Mouse (Mus musculus) CH12.LX (cell line): ENCODE results near the gene Klk14. TPM values are rescaled to one million over a fixed set of nuclear protein-coding genes. Genes with fewer than 3 reads are reported as not detected.

Experiments used
- DNase-seq: peaks from one replicate; pipeline ENCODE4 v3.0.0-alpha.2; 2013; ENCODE audit errors: extremely low read depth
- H3K27ac ChIP-seq: 2 replicates; pipeline ENCODE4 v1.5.1; 2012; ENCODE audit warnings: low read depth, mild to moderate bottlenecking, control low read depth, moderate library complexity; ENCODE audit not compliant: insufficient read depth
- H3K27me3 ChIP-seq: replicated peaks from 2 replicates; pipeline ENCODE3; 2012; ENCODE audit warnings: inconsistent platforms
- H3K36me3 ChIP-seq, 2 experiments: replicated peaks in 1 of 2; 2 replicates each; pipeline versions ENCODE3 to v1.6.1; 2012; ENCODE audit warnings: inconsistent platforms in 1 of 2, low read length in 1 of 2, mild to moderate bottlenecking in 1 of 2, mixed read lengths in 1 of 2, moderate library complexity in 1 of 2; ENCODE audit not compliant: control insufficient read depth in 1 of 2, insufficient read depth in 1 of 2
- H3K4me1 ChIP-seq, 2 experiments: 2 replicates each; pipeline ENCODE4 v1.6.1; 2012; ENCODE audit warnings: inconsistent platforms in 1 of 2, moderate library complexity in 1 of 2; ENCODE audit not compliant: insufficient read depth in 2 of 2, control insufficient read depth in 1 of 2
- H3K4me2 ChIP-seq: 2 replicates; pipeline ENCODE4 v1.6.1; 2012; ENCODE audit warnings: low read depth, mild to moderate bottlenecking, control low read depth; ENCODE audit not compliant: poor library complexity, insufficient read depth, severe bottlenecking
- H3K4me3 ChIP-seq, 3 experiments: fragments of 150-350 bp in 1 of 3; sonication (generic) in 1 of 3; replicated peaks in 1 of 3; 2 replicates each; pipeline versions ENCODE3 to v1.5.1; 2011 to 2012; ENCODE audit warnings: low read depth in 2 of 3, low read length in 2 of 3, mild to moderate bottlenecking in 2 of 3, moderate library complexity in 2 of 3, control low read depth in 1 of 3, improper control_type of control experiment in 1 of 3, inconsistent platforms in 1 of 3, mixed read lengths in 1 of 3; ENCODE audit not compliant: poor library complexity in 1 of 3
- H3K79me2 ChIP-seq: replicated peaks from 2 replicates; pipeline ENCODE4 v1.6.1; 2012; ENCODE audit warnings: mild to moderate bottlenecking, moderate library complexity; ENCODE audit not compliant: control insufficient read depth, poor library complexity, insufficient read depth, severe bottlenecking; ENCODE audit errors: extremely low read depth
- H3K9ac ChIP-seq: 2 replicates; pipeline ENCODE4 v1.6.1; 2012; ENCODE audit warnings: low read depth, mild to moderate bottlenecking, control low read depth, moderate library complexity; ENCODE audit not compliant: insufficient read depth
- H3K9me3 ChIP-seq: replicated peaks from 2 replicates; pipeline ENCODE3; 2012; ENCODE audit warnings: low read length, inconsistent platforms, mixed read lengths
- BHLHE40 ChIP-seq: IDR thresholded peaks from 2 replicates; pipeline ENCODE4 v1.6.1; 2011; ENCODE audit warnings: mild to moderate bottlenecking, low read depth, low read length, improper control_type of control experiment
- CHD1 ChIP-seq: IDR thresholded peaks from 2 replicates; pipeline ENCODE4 v1.6.1; 2012; ENCODE audit warnings: low read depth, low read length, improper control_type of control experiment, inconsistent platforms
- CHD2 ChIP-seq: IDR thresholded peaks from 2 replicates; pipeline ENCODE4 v1.6.1; 2011; ENCODE audit warnings: low read length, improper control_type of control experiment
- ELF1 ChIP-seq: IDR thresholded peaks from 2 replicates; pipeline ENCODE4 v1.6.1; 2014; ENCODE audit warnings: low read depth, mild to moderate bottlenecking, inconsistent platforms, low read length, improper control_type of control experiment
- ETS1 ChIP-seq: conservative IDR thresholded peaks from 2 replicates; pipeline ENCODE4 v1.6.1; 2012; ENCODE audit warnings: low read depth, mild to moderate bottlenecking, inconsistent platforms, low read length, improper control_type of control experiment, moderate library complexity
- GABPA ChIP-seq: IDR thresholded peaks from 2 replicates; pipeline ENCODE4 v1.6.1; 2012; ENCODE audit warnings: low read depth, low read length, improper control_type of control experiment, inconsistent platforms; ENCODE audit not compliant: insufficient replicate concordance
- HCFC1 ChIP-seq: IDR thresholded peaks from 2 replicates; pipeline ENCODE4 v1.6.1; 2012; ENCODE audit warnings: low read depth, mild to moderate bottlenecking, inconsistent platforms, low read length, improper control_type of control experiment
- KAT2A ChIP-seq: IDR thresholded peaks from 2 replicates; pipeline ENCODE4 v1.6.1; 2012; ENCODE audit warnings: low read length, improper control_type of control experiment, inconsistent platforms; ENCODE audit not compliant: insufficient replicate concordance
- MAX ChIP-seq: IDR thresholded peaks from 2 replicates; pipeline ENCODE4 v1.6.1; 2011; ENCODE audit warnings: low read length, improper control_type of control experiment
- MXI1 ChIP-seq: IDR thresholded peaks from 2 replicates; pipeline ENCODE4 v1.6.1; 2011; ENCODE audit warnings: mild to moderate bottlenecking, low read depth, low read length, improper control_type of control experiment
- MYC ChIP-seq: IDR thresholded peaks from 2 replicates; pipeline ENCODE4 v1.6.1; 2011; ENCODE audit warnings: low read depth, mild to moderate bottlenecking, improper control_type of control experiment, low read length
- NELFE ChIP-seq: IDR thresholded peaks from 2 replicates; pipeline ENCODE4 v1.6.1; 2011; ENCODE audit warnings: low read depth, low read length, improper control_type of control experiment
- NRF1 ChIP-seq: IDR thresholded peaks from 2 replicates; pipeline ENCODE4 v1.6.1; 2014; ENCODE audit warnings: low read depth, mild to moderate bottlenecking, inconsistent platforms, low read length, improper control_type of control experiment, moderate library complexity
- PAX5 ChIP-seq: IDR thresholded peaks from 2 replicates; pipeline ENCODE4 v1.6.1; 2012; ENCODE audit warnings: low read length, inconsistent platforms, mixed read lengths
- POLR2A ChIP-seq: IDR thresholded peaks from 2 replicates; pipeline ENCODE4 v1.6.1; 2011; ENCODE audit warnings: low read depth, mild to moderate bottlenecking, improper control_type of control experiment, low read length
- POLR2AphosphoS2 ChIP-seq: IDR thresholded peaks from 2 replicates; pipeline ENCODE4 v1.6.1; 2011; ENCODE audit warnings: low read depth, low read length, improper control_type of control experiment
- TBP ChIP-seq: conservative IDR thresholded peaks from 2 replicates; pipeline ENCODE4 v1.6.1; 2011; ENCODE audit warnings: low read depth, low read length, improper control_type of control experiment
- TCF12 ChIP-seq: IDR thresholded peaks from 2 replicates; pipeline ENCODE4 v1.6.1; 2014; ENCODE audit warnings: low read depth, mild to moderate bottlenecking, inconsistent platforms, low read length, improper control_type of control experiment
- dilution Hi-C: fragments of 300-500 bp; cut with MboI; formaldehyde crosslinking; loops from 2 replicates; pipeline ENCODE4 v1.14.3; 2020; ENCODE audit warnings: low sequenced_read_pairs; ENCODE audit not compliant: extremely low pct_unique_long_range_greater_than_20kb, extremely low pct_ligation_motif_present
- in situ Hi-C: fragments of 300-500 bp; cut with MboI; formaldehyde crosslinking; loops from 3 replicates; pipeline ENCODE4 v1.14.3; 2019; ENCODE audit warnings: low sequenced_read_pairs, low pct_ligation_motif_present, low pct_unique_long_range_greater_than_20kb, mixed read lengths
- polyA plus RNA-seq: library from polyadenylated mRNA; unstranded; fragments of >175 nt; gene quantifications from 2 replicates; pipeline ENCODE4 v1.2.1, GENCODE M21; 2012; ENCODE audit warnings: low read depth; ENCODE audit not compliant: insufficient read length
- total RNA-seq, 2 experiments: library from RNA; depleted of rRNA; stranded (reverse); fragments of 300-350 nt in 1 of 2; fragments of >200 nt in 1 of 2; gene quantifications; 2 replicates each; pipeline ENCODE4 v1.2.3; 2012 to 2014

The Klk14 gene
- total and polyA plus RNA-seq, 3 experiments, result not detected

DNA sequence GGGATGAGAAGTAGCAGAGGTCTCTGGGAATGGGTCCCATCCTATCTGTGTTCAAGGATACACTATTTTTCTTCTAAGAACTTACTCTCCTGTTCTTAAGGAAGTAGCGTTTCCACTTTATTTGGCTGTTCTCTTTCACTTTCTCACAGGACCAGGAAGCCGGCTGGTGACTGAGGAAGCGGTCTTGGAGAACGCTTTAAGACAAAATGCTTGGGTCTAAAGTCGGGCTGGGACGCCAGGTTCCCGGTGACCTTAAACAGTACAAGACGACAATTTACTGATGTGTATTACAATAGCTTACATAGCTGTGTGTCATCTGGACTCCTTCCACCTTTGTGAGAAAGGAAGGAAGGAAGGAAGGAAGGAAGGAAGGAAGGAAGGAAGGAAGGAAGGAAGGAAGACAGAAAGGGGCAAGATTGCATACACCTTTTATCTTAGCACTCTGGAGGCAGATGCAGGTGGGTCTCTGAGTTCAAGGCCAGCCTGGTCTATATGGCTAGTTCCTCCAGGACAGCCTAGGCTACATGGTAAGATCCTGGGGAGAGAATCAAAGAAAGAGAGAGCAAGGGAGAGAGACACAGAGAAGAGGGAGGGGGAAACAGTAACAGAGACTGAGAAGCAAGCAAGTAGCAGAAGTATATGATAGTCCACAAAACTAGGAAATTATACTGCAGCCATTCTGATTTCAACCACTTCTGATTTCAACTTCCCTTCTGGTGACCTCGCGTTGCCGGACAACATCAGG is 19.0 kb upstream of the Klk14 start:
- Histone ChIP-seq H3K4me2 (peak overlapping the region; percentile 92), H3K27me3 (no peaks in the 10 kb centered on the region), H3K79me2 (no peaks in the 10 kb centered on the region), H3K9me3 (peaks cover 2% of the 10 kb centered on the region), H3K4me1 (peaks cover 21 to 42% of the 10 kb centered on the region in 2 experiments; a peak in 3 of 4 replicates), H3K27ac (no peak overlapping the region), H3K9ac (peak overlapping the region; percentile 81), H3K4me3 (peak overlapping the region; percentile 61 to 69 (median 66)), H3K36me3 (peaks cover 9 to 24% of the 10 kb centered on the region in 2 experiments)
- TF ChIP-seq BHLHE40 (no peak), NELFE (peak; percentile 11; the same call in 1 of the 2 replicates)
- no peak for DNase-seq
- dilution Hi-C loops, result no loop called here
- in situ Hi-C loops, result no loop called here

DNA sequence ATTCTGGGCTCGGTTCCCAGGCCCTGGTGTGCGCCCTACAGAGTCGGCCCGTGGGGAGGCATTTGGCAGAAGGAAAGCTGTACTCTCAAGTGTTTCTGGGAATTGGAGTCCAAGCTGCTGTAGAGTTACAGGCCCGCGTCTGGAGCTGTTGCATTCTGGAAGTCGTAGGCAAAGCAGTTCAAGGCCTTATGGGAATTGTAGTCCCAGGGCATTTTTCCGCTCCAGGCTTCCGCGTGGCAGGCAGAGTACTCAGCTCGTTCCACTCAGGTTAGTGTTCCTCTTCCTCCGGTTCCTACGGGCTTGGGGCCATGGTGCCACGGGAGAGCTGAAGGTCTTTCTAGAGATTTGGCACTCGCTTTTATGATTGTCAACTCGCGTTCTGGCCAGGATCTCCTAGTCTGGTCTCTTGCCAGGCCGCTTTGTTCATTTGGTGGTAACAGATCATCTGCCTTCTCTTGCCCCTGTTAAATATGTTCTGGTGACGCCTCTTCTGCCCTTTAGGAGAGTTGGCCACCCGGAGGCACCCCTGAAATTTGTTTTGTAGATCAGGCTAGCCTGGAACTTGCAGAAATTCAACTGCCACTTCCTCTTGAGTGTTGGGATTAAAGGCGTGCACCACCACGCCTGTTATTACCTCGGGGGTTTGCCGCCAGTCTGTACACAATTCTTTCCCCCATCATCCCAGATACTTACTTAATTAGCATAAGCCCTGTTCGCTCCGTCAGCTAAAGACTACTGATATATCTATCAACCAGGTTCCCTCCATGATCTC is 18.2 kb upstream of the Klk14 start, which contains the start of gene Ctu1:
TSS of gene Ctu1 (plus strand) at position 208 of the 772 bp plus-strand sequence.
- in situ Hi-C loops, result no loop called here
- TF ChIP-seq HCFC1 (peak; percentile 97), MAX (0 out of 2 replicates have a peak, but pooled peaks have one; percentile 5), MXI1 (peak; percentile 76; the same call in 1 of the 2 replicates), BHLHE40 (no peak), CHD2 (no peak), TBP (peak; percentile 85), POLR2AphosphoS2 (no peak), CHD1 (no peak), NELFE (0 out of 2 replicates have a peak, but pooled peaks have one; percentile 45), PAX5 (no peak), KAT2A (peak; percentile 97), POLR2A (peak; percentile 72), MYC (peak; percentile 85), TCF12 (0 out of 2 replicates have a peak, but pooled peaks have one; percentile 40), GABPA (peak; percentile 73; the same call in 1 of the 2 replicates), ETS1 (no peak), NRF1 (no peak; the same call in 1 of the 2 replicates), ELF1 (peak; percentile 94)
- TF ChIP-seq, all 38 proteins: peak for 11
- dilution Hi-C loops, result no loop called here
- Histone ChIP-seq H3K4me1 (peaks cover 21 to 42% of the 10 kb centered on the region in 2 experiments; a peak in 3 of 4 replicates), H3K9ac (peak within 1 kb of the TSS; percentile 81), H3K27me3 (no peaks in the 10 kb centered on the region), H3K79me2 (no peaks in the 10 kb centered on the region), H3K9me3 (peaks cover 8% of the 10 kb centered on the region), H3K4me3 (peak within 1 kb of the TSS; percentile 61 to 69 (median 66)), H3K27ac (no peak within 1 kb of the TSS), H3K36me3 (peaks cover 17 to 32% of the 10 kb centered on the region in 2 experiments), H3K4me2 (peak within 1 kb of the TSS; percentile 92)
- DNase-seq, result peak; percentile 93
